Mouse (Mus musculus) heart, embryonic 13.5 days (tissue): Measurements from ENCODE around the gene Ccl25. TPM values are rescaled to one million over a fixed set of nuclear protein-coding genes. Genes with fewer than 3 reads are reported as not detected.

Experiments used
- ATAC-seq: fragments of 200-750 bp; cut with Nextera tagmentation; 2 replicates; pipeline ENCODE4 v1.8.0; 2017; ENCODE audit warnings: moderate TSS enrichment; ENCODE audit not compliant: insufficient number of reproducible peaks, low FRiP score, low TSS enrichment; ENCODE audit errors: extremely low read depth
- H3K27ac ChIP-seq: fragments of 300-500 bp; sonication (generic); replicated peaks from 2 replicates; pipeline ENCODE4 v1.5.1; 2015; ENCODE audit warnings: moderate library complexity, mild to moderate bottlenecking, inconsistent platforms
- H3K27me3 ChIP-seq: fragments of 300-500 bp; sonication (generic); replicated peaks from 2 replicates; pipeline ENCODE4 v1.6.1; 2015; ENCODE audit warnings: mild to moderate bottlenecking, inconsistent platforms
- H3K36me3 ChIP-seq: fragments of 300-500 bp; sonication (generic); 2 replicates; pipeline ENCODE4 v1.6.1; 2015; ENCODE audit warnings: mild to moderate bottlenecking, inconsistent platforms
- H3K4me1 ChIP-seq: fragments of 300-500 bp; sonication (generic); 2 replicates; pipeline ENCODE4 v1.6.1; 2015; ENCODE audit warnings: inconsistent platforms
- H3K4me2 ChIP-seq: fragments of 300-500 bp; sonication (generic); 2 replicates; pipeline ENCODE4 v1.6.1; 2015; ENCODE audit warnings: inconsistent platforms, mild to moderate bottlenecking, moderate library complexity
- H3K4me3 ChIP-seq: fragments of 300-500 bp; sonication (generic); 2 replicates; pipeline ENCODE4 v1.5.1; 2015; ENCODE audit warnings: moderate library complexity, mild to moderate bottlenecking, inconsistent platforms
- H3K9ac ChIP-seq: fragments of 300-500 bp; sonication (generic); 2 replicates; pipeline ENCODE4 v1.6.1; 2015; ENCODE audit warnings: inconsistent platforms, mild to moderate bottlenecking, moderate library complexity
- H3K9me3 ChIP-seq: fragments of 300-500 bp; sonication (generic); 2 replicates; pipeline ENCODE4 v1.6.1; 2016; ENCODE audit warnings: inconsistent platforms
- WGBS: fragments of 180-500 bp; shearing (Covaris S2); methylation state at CpG from one replicate; pipeline ENCODE4 v1.1.7; 2015; ENCODE audit warnings: mixed read lengths; 5-methylcytosine and 5-hydroxymethylcytosine counted together
- polyA plus RNA-seq: library from polyadenylated mRNA; unstranded; fragments of >200 nt; fragmentation: Nextera tagmentation; extraction: Ambion mirVana; gene quantifications from 2 replicates; pipeline ENCODE4 v1.2.1, GENCODE M21; 2015

The Ccl25 gene
- 11.5 and 14.6 TPM in 2 replicates for polyA plus RNA-seq

- Histone ChIP-seq H3K27ac (peak within 1 kb of the TSS; percentile 83), H3K27me3 (no peaks in the 10 kb centered on the region), H3K9ac (peak within 1 kb of the TSS; percentile 94), H3K4me3 (peak within 1 kb of the TSS; percentile 81), H3K9me3 (no peaks in the 10 kb centered on the region), H3K36me3 (peaks cover 63% of the 10 kb centered on the region), H3K4me1 (peaks cover 58% of the 10 kb centered on the region), H3K4me2 (peak within 1 kb of the TSS; percentile 98)
- WGBS, result under 1% methylated on average over 77 of the region's 78 CpGs
- ATAC-seq, result peak; percentile 98
These were observed at the start of gene Ccl25, which contains the start of gene Elavl1 for GRCm38 (mm10) chr8:4324983-4325750. TSS of gene Ccl25 (plus strand) at chr8:4325210. TSS of gene Elavl1 (minus strand) at chr8:4325413.

GRCm38 (mm10) chr8:4275275-4276110 lies 49.5 kb upstream of the Ccl25 start, which contains the start of gene Timm44:
TSS of gene Timm44 (minus strand) at chr8:4275913.
- peaks cover 39% of the 10 kb centered on the region for H3K36me3 ChIP-seq
- peak within 1 kb of the TSS; percentile 87 for H3K9ac ChIP-seq
- H3K4me1 ChIP-seq, result peaks cover 11% of the 10 kb centered on the region
- peak; percentile 89 for ATAC-seq
- peak within 1 kb of the TSS; percentile 43 for H3K27ac ChIP-seq
- peak within 1 kb of the TSS; percentile 70 for H3K4me3 ChIP-seq
- no peaks in the 10 kb centered on the region for H3K27me3 ChIP-seq
- under 1% methylated on average over 39 of the region's 39 CpGs for WGBS
- no peaks in the 10 kb centered on the region for H3K9me3 ChIP-seq
- H3K4me2 ChIP-seq, result peak within 1 kb of the TSS; percentile 79

GRCm38 (mm10) chr8:4276111-4276465 lies 48.9 kb upstream of the Ccl25 start:
- peaks cover 33% of the 10 kb centered on the region for H3K36me3 ChIP-seq
- 0 out of 2 replicates have a peak, but pooled peaks have one; percentile 33 for ATAC-seq

GRCm38 (mm10) chr8:4292738-4293137 lies 32.3 kb upstream of the Ccl25 start:
- peaks cover 99% of the 10 kb centered on the region for H3K36me3 ChIP-seq
- H3K4me3 ChIP-seq, result no peak overlapping the region
- H3K9me3 ChIP-seq, result no peaks in the 10 kb centered on the region
- no peaks in the 10 kb centered on the region for H3K27me3 ChIP-seq
- no peak for ATAC-seq
- H3K4me1 ChIP-seq, result no peaks in the 10 kb centered on the region
- no peak overlapping the region for H3K27ac ChIP-seq
- 89% methylated on average over 5 of the region's 5 CpGs for WGBS
- no peak overlapping the region for H3K9ac ChIP-seq
- no peak overlapping the region for H3K4me2 ChIP-seq

More at GRCm38 (mm10) chr8:4276111-4276465, 48.9 kb upstream of the Ccl25 start:
- 25% methylated on average over 9 of the region's 9 CpGs for WGBS
- peak overlapping the region; percentile 87 for H3K9ac ChIP-seq
- H3K4me1 ChIP-seq, result peaks cover 11% of the 10 kb centered on the region
- H3K27ac ChIP-seq, result peak overlapping the region; percentile 43
- peak overlapping the region; percentile 79 for H3K4me2 ChIP-seq
- no peaks in the 10 kb centered on the region for H3K27me3 ChIP-seq
- no peaks in the 10 kb centered on the region for H3K9me3 ChIP-seq
- peak overlapping the region; percentile 70 for H3K4me3 ChIP-seq

- Histone ChIP-seq H3K9me3 (no peaks in the 10 kb centered on the region), H3K9ac (no peak overlapping the region), H3K36me3 (peaks cover 100% of the 10 kb centered on the region), H3K4me1 (no peaks in the 10 kb centered on the region), H3K27ac (no peak overlapping the region), H3K4me2 (no peak overlapping the region), H3K27me3 (no peaks in the 10 kb centered on the region), H3K4me3 (no peak overlapping the region)
- ATAC-seq, result no peak
- 71% methylated on average over 4 of the region's 4 CpGs for WGBS
These were observed 27.2 kb upstream of the Ccl25 start for GRCm38 (mm10) chr8:4297822-4298221.

GRCm38 (mm10) chr8:4304124-4304547 lies 20.9 kb upstream of the Ccl25 start:
- Histone ChIP-seq H3K4me1 (peaks cover 7% of the 10 kb centered on the region), H3K4me3 (no peak overlapping the region), H3K9ac (no peak overlapping the region), H3K9me3 (no peaks in the 10 kb centered on the region), H3K36me3 (peaks cover 100% of the 10 kb centered on the region), H3K27ac (no peak overlapping the region), H3K4me2 (no peak overlapping the region), H3K27me3 (no peaks in the 10 kb centered on the region)
- ATAC-seq, result no peak
- 39% methylated on average over 3 of the region's 3 CpGs for WGBS

- no peak overlapping the region for H3K9ac ChIP-seq
- H3K4me3 ChIP-seq, result no peak overlapping the region
- H3K9me3 ChIP-seq, result no peaks in the 10 kb centered on the region
- H3K4me1 ChIP-seq, result peaks cover 7% of the 10 kb centered on the region
- H3K36me3 ChIP-seq, result peaks cover 100% of the 10 kb centered on the region
- no peak overlapping the region for H3K4me2 ChIP-seq
- no peaks in the 10 kb centered on the region for H3K27me3 ChIP-seq
- ATAC-seq, result no peak
- no peak overlapping the region for H3K27ac ChIP-seq
- whole genome bisulfite sequencing, result 77% methylated on average over 2 of the region's 2 CpGs
These were observed 19.2 kb upstream of the Ccl25 start for GRCm38 (mm10) chr8:4305838-4306237.

GRCm38 (mm10) chr8:4312104-4312503 lies 12.9 kb upstream of the Ccl25 start:
- Histone ChIP-seq H3K4me3 (no peak overlapping the region), H3K9me3 (no peaks in the 10 kb centered on the region), H3K9ac (no peak overlapping the region), H3K27me3 (no peaks in the 10 kb centered on the region), H3K4me2 (no peak overlapping the region), H3K36me3 (peaks cover 52% of the 10 kb centered on the region), H3K4me1 (peaks cover 23% of the 10 kb centered on the region), H3K27ac (no peak overlapping the region)
- ATAC-seq, result no peak

- Histone ChIP-seq H3K9me3 (no peaks in the 10 kb centered on the region), H3K36me3 (peaks cover 41% of the 10 kb centered on the region), H3K27ac (no peak overlapping the region), H3K4me3 (no peak overlapping the region), H3K27me3 (no peaks in the 10 kb centered on the region), H3K4me2 (no peak overlapping the region), H3K9ac (no peak overlapping the region), H3K4me1 (peaks cover 28% of the 10 kb centered on the region)
- WGBS, result 72% methylated on average over 3 of the region's 3 CpGs
- no peak for ATAC-seq
These were observed 11.5 kb upstream of the Ccl25 start for GRCm38 (mm10) chr8:4313254-4314124.

- no peak for ATAC-seq
- no peak overlapping the region for H3K9ac ChIP-seq
- peaks cover 40% of the 10 kb centered on the region for H3K4me1 ChIP-seq
- no peak overlapping the region for H3K4me2 ChIP-seq
- no peak overlapping the region for H3K27ac ChIP-seq
- no peaks in the 10 kb centered on the region for H3K27me3 ChIP-seq
- H3K36me3 ChIP-seq, result peaks cover 29% of the 10 kb centered on the region
- 92% methylated on average over 3 of the region's 3 CpGs for WGBS
- no peak overlapping the region for H3K4me3 ChIP-seq
- no peaks in the 10 kb centered on the region for H3K9me3 ChIP-seq
These were observed 10.2 kb upstream of the Ccl25 start for GRCm38 (mm10) chr8:4314852-4315251.

GRCm38 (mm10) chr8:4318124-4318523 lies 6.9 kb upstream of the Ccl25 start:
- Histone ChIP-seq H3K9me3 (no peaks in the 10 kb centered on the region), H3K36me3 (peaks cover 35% of the 10 kb centered on the region), H3K9ac (no peak overlapping the region), H3K4me3 (no peak overlapping the region), H3K4me1 (peaks cover 66% of the 10 kb centered on the region), H3K4me2 (no peak overlapping the region), H3K27ac (no peak overlapping the region), H3K27me3 (no peaks in the 10 kb centered on the region)
- no peak for ATAC-seq
- WGBS, result 83% methylated on average over 5 of the region's 5 CpGs
